Mouse (Mus musculus): ENCODE results near the gene Cxcr2.

DNA sequence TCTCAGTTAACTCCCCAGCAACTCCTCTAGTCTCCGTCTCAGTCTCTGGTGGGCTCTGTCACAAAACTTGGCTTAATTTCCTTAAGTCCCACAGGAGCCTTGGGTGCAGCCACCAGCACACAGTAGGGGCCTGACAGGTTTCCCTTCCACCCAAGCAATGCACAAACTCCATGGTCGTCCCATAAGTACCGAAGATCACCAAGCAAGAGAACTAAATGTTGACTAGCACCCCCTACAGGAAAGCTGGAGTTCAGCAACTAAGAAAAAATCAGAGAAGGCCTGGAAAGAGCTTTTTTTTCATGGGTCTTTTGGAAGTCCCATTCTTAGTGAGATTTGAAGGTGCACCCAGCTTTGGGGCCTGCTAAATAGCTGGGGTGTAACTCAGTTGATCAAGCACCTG is 14.4 kb upstream of the Cxcr2 start:
- TF ChIP-seq POLR2A (IDR thresholded peaks at IDR 0.05; ENCODE audit: insufficient read depth, low read length) = no peak
- TF ChIP-seq CTCF (IDR thresholded peaks at IDR 0.05; ENCODE audit: low read depth, low read length) = no peak
- no peak for TF ChIP-seq EP300 (IDR thresholded peaks at IDR 0.05; ENCODE audit: insufficient read depth, low read depth, low read length)
